Mouse (Mus musculus) adrenal gland, postnatal 10 days (tissue): ENCODE data around the gene Morc3. TPM values are rescaled to one million over a fixed set of nuclear protein-coding genes. Genes with fewer than 3 reads are reported as not detected.
"Not testable (repeated sequence)": the region's sequence is repeated elsewhere in the genome, so short reads cannot be mapped to it uniquely, and the experiment has no call there.

Experiments used
- DNase-seq: peaks from one replicate; pipeline ENCODE4 v3.0.0; 2021; ENCODE audit warnings: mixed read lengths
- total RNA-seq, 2 experiments: library from RNA; stranded (reverse); gene quantifications; 2 replicates each; pipeline ENCODE4 v1.2.3; 2021

Morc3 gene
- total RNA-seq, 2 experiments from 2014 or later: 30.1 to 45.4 TPM

DNA sequence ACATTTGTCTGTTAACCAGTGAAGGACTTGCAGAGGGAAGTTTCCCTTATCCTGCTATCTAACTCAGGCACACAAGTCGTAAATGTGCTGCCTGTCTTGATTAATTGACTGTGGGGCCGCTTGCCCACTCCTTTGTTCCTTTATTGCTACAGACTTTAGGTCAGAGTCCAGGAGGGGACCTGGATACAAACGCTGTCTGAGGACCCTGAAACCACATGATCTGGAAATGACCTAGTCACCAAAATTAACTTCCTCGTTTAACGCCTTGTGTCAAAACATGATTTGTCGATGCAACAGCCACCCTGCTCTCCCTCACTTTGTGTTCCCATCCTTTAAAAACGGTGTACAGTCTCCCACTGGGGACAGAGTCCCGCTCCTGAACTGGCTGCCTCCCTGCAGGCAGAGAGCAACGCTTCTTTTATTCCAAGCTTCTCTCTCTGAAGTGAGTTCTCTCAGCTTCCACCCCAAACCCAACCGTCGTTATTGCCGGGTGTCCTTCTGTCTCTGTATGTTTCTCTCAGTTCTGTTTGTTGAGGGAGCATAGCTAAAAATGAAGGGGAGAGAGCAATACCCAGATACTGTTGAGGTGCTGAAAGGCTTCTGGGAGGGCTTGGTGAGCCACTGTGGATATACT, 13.1 kb upstream of the Morc3 start:
- DNase-seq: no peak

DNA sequence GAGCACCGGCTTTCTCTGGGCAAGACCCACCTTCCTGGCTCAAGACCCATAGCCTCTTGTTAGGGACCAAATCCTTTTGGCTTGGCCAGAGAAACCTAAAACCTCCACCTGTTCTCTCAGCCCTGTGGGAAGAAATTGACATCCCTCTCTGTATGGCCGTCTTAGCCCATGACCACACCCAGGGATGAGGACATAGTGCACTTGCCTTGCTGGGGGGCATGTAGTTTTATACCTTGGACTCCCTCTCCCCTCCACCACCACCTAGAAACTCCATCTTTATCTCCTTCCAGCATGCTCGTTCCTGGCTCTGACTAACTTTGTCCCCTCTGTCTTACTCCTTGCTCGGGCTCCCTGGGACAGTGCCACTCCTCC, 12.6 kb upstream of the Morc3 start:
- no peak for DNase-seq

DNA sequence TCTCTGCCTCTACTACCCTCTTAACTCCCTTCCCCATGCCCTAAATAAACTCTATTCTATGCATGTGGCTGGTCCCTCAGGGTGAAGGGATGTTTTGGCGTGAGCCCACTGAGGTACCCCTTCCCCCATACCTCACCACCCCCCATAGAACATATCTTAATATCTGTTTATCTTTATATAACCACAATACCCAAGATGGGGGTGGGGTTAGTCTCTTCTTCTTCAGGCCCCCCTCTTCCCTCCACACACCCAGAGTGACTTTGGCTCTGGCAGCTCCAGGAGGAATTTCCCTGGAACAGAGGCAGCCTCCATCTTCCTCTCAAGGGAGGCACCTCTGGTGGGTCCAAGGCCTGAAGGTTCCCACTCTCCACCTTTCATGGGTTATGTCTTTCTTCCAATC, 11.9 kb upstream of the Morc3 start:
- no peak for DNase-seq

DNA sequence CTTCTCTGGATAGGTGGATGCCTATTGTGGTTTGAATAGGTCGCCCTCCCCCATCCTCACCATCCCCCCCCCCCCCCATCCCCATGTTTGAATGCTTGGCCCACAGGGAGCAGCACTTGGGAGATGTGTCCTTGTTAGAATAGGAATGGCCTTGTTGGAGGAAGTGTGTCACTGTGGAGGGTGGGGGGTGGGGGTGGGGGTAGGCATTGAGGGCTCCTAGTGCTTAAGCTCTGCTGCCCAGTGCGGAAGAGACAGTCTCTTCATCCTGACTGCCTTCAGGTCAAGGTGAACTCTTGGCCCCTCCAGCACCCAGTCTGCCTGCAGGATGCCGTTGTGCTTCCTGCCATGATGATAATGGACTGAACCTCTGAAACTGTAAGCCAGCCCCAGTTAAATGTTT, 10.2 kb upstream of the Morc3 start:
- no peak for DNase-seq

DNA sequence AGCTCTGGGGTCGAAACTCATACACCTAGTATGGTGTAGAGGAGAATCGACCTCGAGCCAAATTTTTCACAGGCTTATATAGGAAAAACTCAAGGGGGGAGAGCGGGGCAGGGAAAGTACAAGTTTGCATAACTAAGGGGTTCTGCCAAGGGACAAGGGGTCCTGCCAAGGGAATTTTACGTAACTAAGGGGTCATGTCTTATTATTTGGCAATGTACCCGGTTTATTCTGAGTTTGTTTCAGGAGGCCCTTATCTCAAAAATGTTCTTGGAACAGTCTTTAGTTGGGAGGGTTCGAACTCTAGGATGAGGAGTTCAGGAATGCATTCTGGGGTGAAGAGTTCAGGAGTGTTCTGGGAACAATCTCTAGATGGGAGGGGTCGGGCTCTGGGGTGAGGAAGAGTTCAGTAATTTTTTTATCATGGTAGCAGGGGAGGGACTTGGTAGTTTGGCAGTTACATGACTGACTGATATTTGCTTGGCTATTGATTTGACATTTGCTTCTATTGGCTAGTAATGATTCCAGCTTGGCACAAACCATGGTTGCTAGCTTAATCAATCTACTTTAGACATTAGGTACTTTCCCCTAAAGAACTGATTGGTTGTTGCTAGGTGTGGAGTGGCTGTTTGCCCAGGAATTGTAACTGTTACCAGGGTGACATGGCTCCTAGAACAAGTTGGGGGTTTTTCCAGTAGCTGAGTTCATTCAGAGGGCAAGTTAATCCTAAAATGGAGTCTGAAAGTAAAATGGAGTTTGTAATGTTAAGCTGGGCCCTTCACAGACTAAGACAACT, 9.3 kb upstream of the Morc3 start:
- DNase-seq: not testable (repeated sequence)

DNA sequence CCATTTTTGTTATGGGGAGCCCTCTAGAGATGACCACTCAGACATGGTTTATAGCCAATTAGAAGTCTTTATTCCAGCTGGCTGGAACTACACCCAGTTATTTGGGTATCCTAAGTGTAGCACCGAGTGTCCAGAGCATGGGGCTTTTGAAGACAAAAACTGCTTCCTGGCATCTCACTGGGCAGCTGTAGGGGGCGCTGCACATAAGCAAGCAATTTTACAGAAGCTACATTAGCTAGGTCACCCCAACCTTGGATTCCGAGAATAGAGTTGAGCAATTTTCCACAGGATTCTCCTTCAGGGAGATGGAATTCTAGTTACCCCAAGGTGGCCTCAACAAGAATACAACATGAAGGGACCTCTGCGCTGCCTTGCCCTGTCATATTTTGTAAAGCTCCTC, 7.1 kb upstream of the Morc3 start:
- DNase-seq: no peak

DNA sequence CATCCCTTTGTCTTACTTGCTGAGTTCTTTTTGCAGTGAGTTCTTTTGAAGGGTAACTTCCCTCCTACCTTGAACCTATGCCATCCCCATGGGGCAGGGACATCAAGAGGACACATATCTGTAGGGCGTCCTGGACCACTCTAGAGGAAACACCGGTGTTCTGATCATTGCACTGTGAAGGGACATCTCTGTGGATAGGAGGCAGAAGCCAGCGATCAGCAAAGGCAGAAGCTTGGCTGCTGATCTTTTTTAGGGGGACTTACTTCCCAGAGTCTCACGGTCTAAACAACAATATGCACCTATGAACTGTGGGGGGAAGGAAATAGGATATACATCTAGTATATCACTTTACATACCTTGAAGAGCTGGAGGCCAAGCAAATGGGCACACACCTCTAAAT, 6.5 kb upstream of the Morc3 start:
- no peak for DNase-seq

DNA sequence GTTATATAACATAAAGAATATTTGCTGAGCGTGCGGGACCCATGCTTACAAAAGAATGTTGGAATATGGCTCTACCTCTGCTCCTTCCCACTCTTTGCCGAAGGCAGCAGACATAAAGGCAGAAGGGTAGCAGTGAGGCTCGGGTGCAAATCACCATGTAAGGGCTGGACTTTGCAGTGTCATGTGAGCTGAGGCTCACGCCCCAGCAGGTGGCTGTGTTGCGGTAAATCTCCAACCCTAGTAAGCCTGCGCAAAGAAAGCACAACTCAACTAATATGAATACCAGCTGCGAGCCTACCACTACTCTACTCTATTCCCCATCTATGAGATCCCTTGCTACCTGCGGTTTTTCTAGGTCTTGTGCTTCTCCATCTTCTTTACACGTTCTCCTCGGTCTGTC, 5.9 kb upstream of the Morc3 start:
- DNase-seq: no peak

DNA sequence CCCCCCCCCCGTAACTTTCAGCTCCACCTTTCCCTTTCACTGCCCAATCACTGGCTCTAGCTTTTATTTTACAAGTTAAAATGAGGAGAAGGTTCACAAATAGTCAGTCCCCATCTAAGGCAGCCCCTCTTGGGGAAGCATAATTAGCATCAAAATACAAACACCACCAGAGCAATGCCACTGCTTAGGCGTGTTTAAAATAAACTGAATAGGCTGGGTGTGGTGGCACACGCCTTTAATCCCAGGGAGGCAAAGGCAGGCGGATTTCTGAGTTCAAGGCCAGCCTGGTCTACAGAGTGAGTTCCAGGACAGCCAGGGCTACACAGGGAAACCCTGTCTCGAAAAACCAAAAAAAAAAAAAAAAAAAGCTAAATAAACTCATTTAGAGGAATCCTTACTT, 5.4 kb upstream of the Morc3 start:
- DNase-seq: not testable (repeated sequence)

DNA sequence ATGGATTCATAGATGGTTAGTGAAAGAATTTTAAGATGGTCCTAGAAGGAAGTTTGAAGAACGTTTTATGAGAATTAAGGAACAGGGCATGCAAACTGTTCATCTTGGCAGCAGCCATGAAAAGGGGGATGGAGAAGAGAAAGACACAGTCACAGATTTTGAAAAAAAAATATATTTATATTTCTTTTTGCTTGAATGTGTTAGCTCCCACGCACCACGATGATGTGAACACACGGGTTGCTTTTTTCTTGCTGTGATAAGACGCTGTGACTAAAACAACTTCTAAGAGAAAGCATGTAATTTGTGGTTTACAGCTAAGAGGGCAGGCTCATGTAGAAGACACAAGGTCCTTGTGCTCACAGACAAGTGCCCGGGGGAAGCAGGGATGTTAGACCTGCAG, 5.0 kb upstream of the Morc3 start:
- DNase-seq: no peak

DNA sequence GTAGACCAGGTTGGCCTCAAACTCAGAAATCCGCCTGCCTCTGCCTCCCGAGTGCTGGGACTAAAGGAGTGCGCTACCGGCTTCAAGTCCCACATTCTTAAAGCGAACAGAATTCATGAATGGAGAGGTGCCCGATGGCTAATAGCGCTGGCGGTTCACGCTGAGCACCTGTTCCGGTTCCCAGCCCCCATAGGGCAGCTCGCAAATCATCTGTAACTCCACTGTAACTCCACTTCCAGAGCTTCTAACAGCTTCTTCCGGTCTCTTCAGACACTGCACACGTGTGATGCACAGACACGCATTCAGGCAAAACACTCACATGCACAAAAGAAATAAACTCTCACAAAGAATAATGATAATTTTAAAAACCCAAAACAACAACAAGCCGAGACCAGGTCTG, 2.4 kb upstream of the Morc3 start:
- no peak for DNase-seq

DNA sequence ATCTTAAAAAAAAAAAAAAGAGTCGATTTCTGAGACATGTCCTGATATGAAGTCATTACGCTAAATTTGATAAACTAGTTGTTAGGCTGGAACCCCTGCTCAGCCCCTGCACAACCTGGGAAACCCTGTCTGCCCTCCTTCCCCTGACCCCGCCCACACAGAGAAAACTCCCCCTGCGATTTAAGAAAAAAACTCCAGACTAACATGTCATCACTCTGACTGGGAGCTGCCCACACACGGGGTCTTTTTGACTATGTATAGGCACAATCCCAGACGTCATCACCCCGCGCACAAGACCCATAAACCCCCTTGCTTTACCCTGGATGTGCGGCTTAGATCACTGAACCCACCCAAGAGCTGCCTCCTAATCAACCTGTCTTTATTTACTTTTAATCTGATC, 1.9 kb upstream of the Morc3 start:
- DNase-seq: no peak

DNA sequence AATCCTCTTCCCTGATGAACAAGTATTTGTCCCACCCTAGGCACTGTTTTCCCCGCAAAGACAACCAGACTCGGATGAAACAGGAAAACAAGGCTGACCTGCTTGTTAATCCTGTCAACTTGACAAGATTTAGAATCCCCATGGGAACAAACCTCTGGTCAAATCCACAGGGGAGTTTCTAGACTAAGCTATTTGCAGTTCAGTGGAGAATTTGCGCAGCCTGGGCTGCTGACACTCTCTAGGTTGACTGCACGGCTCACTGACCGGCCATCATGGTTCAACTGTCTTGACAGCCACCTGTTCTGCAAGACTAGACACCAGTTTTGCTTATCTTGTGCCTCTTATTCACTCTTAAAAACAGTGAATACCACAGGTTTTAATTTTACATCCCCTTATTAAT, 1.0 kb upstream of the Morc3 start:
- no peak for DNase-seq

DNA sequence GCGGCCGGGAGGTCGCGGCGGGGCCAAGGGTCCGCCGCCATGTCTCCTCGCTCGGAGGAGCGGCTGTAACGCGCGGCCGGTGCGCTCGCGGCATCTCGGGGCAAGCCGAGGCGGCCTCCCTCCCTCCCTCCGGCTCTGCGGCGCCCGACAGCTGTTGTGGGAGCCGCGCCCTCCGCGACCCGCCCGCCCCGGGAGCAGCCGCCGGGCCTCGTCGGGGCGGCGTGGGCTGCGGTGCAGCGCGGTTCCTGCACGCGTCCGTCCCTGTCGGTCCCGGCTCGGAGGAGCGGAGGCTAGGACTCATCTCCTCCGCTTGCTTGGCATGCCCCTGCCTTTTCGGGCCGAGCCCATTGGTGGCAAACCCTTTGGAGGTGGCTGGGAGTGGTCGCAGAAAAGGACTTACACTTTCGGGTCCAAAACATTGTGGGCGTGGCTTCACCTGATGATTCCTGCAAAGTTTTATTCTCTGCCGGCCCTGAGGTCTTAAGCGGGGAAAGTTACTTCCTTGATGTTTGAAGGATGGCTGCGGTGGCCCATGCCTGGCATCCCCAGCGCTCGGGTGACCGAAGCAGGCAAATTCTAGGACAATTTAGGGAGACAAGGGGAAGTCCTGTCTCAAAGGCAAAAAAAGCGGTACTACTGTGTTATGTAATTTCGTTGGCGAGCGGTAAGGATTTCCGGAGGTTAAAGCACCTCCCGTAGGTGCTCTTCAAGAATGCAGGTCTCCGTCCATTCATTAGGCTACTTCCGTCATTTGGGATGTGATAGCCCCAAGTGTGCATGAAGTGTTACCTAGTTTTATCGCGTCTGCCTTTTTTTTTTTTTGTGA, 743 bp downstream of the Morc3 start:
- peak; percentile 60 for DNase-seq

DNA sequence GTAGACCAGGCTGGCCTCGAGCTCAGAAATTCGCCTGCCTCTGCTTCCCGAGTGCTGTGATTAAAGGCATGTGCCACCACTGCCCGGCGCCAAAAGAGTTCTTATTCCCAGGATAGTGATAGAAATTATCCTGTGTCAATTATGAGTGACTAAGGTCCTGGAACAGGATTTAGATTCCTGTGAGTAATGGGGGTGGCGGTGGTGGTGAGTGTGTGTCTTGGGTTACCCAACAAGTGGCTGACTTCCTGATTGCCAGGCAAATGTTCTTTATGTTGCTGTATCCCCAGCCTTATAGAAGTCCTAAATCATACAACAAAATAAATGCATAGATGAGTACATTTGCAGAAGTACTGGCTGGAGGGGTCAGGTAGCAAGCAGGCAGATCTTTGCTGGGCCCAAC, 1.6 kb downstream of the Morc3 start:
- DNase-seq: peak; percentile 26

DNA sequence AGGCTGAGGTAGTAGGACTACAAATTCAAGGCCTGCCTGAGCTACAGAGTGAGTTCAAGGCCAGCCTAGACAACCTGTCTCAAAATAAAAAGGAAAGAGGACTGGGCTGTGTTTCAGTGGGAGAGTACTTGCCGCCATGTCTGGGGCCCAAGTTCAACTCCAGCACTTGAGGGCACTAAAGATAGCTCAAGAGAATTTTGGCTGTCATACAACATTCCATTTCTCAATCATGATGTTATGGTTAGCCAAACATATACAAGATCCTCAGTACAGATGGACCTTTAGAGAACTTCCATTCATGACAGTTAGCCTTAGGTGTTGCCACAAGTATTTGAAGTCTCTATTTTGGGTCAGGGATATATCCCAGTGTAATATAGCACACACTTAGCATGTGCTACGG, 2.2 kb downstream of the Morc3 start:
- no peak for DNase-seq

DNA sequence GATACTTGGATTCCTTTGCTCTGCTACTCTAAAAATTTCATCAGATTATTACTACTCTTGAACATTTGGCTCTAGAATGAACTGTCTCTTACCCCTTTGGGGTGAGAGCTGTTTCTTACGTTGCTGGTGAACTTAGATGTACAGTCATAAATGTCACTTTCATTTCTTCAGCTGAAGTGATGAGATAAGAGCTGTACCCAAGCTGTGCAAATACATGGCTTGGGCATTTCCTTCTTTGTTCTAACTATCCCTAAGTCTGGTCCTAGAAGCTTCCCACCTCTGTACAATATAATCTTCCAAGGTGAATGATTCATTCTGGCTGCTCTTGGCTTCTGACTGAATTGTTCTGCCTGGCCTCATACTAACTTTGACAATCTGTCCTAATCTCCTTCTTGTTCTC, 7.1 kb downstream of the Morc3 start:
- DNase-seq: no peak

DNA sequence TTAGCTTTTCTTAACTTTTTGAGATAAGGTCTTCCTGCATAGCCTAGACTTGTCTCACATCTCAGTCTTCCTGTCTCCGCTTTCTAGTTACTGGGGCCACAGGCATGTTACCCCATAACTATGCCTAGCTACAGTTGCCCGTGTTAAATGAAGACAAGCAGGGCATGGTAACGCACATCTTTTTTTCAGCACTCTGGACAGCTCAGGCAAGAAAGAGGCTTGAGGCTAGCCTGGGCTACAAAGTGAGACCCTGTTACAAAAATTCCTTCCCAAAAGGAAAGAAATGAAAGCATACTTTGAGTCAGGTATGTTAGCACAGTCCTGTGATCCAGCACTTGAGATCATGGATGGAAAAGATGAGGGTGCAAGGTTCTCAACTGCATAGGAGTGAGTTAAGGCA, 18.6 kb downstream of the Morc3 start:
- no peak for DNase-seq

DNA sequence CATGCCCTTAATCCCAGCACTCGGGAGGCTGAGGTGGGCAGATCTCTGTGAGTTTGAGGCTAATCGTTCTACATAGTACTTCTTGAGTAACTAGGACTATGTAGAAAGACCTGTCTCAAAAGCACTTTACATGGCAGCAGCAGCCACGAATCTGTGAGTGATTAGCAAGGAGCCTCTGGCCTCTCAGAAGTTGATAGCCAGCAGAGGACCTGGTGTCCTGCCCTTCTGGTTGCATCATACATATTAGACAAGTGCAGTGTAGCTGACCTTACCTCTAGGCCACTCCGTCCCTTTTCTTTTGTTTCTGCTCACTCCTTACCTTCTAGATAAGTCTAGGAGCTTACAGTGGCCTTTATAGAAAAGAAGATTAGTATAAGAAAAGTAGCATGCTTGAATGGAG, 28.0 kb downstream of the Morc3 start:
- peak; percentile 21 for DNase-seq

DNA sequence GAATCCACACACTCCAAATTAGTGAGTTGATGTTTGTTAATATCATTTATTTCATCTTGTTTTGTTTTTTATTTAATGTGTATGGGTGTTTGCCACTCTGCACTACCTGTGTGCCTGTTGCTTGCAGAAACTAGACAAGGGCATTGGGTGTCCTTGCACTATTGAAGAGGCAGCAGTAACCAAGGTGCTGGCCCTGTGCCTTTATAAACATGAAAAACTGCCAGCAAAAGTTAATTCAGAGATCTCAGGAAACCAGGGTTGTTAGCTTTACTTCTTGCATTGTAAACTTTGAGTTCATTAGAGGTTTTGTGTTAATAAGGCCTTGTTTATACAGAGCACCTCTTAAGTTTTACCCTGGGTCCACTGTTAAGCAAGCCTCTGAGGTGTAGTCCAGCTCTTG, 28.8 kb downstream of the Morc3 start:
- DNase-seq: peak; percentile 75

DNA sequence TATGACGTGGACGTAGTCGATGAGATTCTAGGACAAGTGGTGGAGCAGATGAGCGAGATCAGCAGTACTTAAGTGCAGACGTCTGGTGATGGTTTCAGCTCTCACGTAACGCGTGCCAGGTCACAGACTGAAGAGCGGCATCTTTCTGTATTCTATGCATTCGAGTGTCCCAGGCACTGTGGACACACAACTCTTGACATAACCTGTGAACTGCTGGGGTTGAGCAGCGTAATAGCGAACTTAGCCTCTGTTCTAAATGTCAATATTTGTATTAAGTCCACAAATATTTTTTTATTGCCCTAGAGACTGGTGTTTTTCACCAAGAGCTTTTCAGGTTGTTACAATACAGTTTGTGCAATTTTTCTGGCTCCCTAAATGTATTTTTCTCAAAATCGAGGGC, 42.9 kb downstream of the Morc3 start:
- DNase-seq: no peak

DNA sequence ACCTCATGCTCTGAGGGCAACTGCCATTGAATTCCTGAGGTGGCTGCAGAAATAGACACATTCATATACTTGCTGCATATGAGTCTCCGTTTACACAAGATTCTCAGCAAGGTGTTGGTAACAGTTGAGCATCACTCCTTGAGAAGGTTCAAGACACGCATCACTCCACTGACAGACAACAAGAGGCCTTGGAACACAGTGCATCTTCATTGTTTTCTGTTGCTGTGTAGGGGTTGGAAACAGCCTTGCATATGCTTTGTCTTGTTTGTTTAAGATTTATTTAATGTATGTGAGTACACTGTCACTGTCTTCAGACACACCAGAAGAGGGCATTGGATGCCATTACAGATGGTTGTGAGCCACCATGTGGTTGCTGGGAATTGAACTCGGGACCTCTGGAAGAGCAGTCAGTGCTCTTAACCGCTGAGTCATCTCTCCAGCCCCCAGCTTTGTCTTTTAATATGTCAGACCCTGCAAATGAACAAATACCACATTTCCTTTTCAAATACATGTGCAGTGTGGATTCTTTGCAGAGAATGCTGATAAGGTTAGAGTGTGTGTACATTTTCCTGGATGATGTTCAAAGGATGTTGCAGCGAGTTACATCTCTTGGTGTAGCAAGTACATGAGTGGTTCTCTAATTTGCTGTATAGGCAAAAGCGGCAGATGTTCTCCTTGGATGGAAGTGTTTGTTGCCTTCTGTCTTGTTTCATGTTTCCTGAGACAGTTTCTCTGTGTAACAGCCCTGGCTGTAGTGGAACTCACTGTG, 45.9 kb downstream of the Morc3 start:
- DNase-seq: no peak
